Mouse (Mus musculus) ES-CJ7 (cell line): ENCODE results near the gene Wdr83os.

Source experiments
- DNase-seq: peaks from one replicate; pipeline ENCODE4 v3.0.0; 2011; ENCODE audit warnings: low read depth, low spot score

Wdr83os gene

DNA sequence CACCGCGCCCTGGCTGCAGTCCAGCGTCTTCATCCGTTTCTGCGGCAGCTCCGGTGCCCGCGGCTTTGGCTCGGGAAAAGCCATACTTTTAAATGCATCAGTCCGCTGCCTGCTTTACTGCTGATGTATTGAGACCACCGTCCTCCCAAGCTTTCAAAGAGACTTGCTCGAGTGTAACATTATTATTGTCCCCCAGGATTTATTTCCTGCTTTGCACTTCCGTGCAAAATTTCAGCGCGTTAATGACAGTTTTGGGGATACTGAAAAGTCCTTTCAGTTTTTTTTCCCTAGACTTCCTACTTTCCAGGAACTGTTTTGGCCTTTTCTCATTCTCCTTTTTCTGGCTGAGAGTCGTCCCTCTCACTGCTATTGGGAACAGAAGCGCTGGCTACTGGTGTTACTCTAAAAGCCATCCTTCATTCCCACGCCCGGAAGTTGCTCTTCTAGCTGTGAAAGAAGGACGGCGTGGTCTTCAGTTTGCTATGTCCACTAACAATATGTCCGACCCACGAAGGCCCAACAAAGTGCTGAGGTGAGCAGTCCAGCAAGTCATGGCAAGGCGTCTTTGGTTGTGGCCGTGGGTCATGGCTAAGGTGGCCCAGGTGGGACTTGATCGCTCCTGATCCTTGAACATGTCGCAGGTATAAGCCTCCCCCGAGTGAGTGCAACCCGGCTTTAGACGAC, at the start of gene Wdr83os:
TSS of gene Wdr83os (plus strand) at position 209 of the 684 bp plus-strand sequence.
- DNase-seq: peak; percentile 87

DNA sequence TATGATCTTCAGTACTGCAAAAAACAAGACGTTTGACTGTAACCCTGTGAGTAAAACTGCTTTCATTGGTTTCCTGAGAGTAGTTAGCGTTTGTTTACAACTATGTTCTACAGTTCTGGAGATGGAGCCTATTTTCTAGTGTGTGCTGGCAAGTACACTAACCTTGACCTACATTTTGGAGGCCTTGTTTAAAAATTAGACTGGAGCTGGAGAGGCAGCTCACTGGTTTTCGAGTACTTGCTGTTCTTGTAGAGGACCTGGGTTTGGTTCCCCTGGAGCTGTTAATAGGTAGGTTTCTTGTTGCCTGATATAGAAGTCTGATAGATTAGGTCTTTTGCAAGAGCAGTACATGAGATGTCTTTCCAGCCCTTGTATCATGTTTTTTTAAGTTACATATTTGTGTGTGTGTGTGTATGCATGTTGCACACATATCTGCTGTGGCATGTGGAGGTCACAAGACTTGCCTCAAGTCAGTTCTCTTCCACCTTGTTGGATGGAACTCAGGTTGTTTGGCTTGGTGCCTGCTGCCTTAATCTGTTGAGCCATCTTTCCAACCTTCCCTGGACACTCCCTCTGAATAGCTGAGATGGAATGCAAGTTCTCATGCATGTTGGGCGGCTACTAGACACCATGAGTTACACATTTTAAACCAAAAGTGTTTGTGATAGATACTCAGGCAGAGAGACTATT, 47.8 kb upstream of the Wdr83os start:
- no peak for DNase-seq

DNA sequence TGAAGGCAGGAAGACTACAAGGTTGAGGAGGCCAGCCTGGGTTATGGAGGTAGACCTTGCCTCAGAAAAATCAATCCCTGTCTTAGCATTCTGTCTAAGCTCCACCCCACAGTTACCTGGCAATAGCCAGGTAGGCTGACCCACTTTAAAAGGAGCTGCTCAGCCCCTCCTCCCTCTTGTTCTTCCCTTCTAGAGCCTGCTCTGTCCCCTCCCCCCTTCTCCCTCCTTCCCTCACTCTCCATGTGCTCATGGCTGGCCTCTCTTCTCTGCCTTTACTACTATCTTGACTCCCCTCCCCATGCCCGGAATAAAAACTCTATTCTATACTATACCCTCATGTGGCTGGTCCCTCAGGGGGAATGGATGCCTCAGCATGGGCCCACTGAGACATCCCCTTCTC, 46.7 kb upstream of the Wdr83os start:
- peak; percentile 72 for DNase-seq

DNA sequence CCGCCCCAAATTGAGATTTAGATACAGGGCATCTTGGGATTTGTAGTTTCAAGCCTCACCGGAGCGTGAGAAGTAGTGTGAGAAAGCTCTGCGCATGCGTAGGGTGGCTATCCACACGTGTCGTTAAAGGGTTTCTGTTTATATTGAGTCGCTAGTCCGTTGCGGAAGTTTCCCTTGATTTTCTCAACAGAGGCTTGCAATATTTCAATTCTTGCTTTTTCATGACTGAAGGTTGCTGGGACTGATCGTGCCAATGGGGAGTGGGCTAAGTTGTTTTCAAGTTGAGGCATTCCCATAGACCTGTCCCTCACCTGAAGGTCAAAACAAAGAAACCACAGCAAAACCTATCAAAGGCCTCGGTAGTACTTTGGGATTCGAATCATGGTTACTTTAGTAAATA, 45.8 kb upstream of the Wdr83os start:
- peak; percentile 98 for DNase-seq

DNA sequence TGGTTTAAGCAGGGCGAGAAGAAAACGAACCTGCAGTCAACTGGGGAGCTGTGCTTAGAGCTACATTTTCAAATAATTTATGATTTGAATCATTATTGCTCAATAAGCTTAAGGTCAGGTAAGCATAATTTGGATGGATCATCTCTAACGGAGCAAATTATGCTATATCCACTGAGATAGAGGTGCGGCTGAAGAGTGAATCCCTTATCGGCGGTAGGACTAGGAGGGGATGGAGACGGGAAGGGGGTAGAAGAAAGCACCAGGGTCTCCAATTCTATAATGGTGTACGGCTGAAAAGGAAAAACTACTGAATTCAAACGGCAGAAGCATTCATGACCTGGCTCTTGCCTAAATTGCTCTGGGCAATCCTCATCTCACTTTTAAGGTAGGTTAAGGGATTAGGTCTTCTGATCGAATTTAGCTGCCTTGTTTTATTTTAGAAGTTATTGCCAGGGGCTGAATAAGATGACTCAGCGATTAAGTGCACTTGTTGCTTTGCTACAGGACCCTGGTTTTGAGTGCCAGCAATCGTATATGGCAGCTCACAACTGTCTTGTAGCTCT, 45.3 kb upstream of the Wdr83os start:
- no peak for DNase-seq

DNA sequence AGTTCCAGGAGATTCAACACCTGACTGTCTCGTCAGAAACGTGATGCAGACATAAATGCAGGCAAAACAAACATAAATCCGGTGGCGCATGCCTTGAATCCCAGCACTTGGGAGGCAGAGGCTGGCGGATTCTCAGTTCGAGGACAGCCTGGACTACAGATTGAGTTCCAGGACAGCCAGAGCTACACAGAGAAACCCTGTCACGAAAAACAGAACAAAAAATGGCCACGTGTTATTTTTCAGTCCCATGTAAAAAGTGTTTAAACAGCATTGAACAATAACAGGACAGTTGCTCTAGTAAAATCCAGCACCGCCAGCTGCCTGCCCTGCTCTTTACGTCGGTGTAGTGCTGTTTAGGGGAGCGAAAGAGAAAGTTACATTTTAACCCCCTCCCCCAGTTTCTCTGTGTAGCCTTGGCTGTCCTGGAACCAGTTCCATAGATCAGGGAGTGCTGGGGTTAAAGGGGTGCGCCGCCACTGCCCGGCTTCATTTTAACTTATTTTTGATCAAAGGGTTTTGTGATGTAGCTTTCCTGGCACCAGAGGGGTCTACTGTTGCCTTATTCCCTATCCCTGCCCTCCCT, 44.7 kb upstream of the Wdr83os start:
- peak; percentile 42 for DNase-seq

DNA sequence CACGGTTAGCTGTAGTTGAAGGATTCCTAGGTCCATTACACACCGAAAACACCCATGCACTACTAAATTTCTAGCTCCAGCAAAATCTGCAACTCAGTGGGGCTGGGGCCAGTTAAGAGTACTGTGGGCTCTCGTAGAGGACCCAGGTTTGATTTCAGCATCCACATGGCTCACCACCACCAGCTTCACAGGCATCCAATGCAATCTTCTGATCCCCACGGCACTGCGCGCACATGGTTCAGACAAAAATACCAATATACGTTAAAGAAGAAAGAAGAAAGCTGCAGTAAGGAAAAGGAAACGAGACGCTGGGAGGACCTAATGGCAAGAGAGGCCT, 44.2 kb upstream of the Wdr83os start:
- no peak for DNase-seq

DNA sequence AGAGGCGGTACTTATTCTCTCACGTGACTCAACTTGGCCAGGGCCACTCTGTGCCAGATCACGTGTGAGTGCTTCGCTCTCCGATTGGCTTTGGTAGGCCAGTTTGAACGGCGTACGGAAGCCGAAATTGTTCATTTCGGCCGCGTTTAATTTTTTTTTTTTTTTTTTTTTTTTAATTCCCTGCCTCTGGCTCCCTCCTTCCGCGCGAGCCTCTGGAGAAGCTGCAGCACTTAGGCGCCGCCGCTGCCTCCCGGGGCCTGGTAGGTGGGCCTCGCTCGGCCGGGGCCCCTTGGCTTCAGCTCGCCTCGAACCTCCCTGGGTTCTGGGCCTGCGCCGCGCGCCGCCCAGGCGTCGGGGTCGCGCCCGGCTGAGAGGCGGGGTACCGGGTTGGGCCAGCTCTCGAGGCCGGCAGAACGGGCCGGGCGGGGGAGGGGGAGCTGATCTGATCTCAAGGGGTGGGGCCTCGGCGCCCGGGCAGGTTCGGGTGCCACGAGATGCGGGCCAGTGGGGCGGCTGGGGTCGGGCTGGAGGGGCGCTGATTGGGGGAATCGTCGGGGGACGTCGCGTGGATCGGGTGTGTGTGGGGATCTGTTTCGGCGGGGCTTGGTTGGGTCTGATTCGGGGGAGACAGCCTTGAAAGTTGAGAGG, 43.7 kb upstream of the Wdr83os start, which contains the start of gene Tnpo2:
TSS of gene Tnpo2 (plus strand) at position 198 of the 648 bp plus-strand sequence.
- DNase-seq: peak; percentile 100

DNA sequence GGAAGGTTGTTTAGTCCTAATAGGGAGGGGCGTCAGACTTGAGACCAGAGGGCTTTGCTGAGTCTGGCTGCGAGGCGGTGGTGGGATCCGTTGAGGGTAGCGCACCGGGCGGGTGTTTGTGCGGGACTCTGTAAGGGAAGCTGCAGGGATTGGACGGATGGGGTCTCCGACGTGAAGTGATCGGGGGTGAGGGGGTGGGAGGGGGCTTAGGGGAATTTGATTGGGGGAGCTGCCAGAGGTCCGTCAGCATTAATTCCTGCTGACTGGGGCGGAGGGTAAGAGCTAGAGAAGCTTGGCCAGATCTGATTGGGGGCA, 43.2 kb upstream of the Wdr83os start:
- peak; percentile 87 for DNase-seq

DNA sequence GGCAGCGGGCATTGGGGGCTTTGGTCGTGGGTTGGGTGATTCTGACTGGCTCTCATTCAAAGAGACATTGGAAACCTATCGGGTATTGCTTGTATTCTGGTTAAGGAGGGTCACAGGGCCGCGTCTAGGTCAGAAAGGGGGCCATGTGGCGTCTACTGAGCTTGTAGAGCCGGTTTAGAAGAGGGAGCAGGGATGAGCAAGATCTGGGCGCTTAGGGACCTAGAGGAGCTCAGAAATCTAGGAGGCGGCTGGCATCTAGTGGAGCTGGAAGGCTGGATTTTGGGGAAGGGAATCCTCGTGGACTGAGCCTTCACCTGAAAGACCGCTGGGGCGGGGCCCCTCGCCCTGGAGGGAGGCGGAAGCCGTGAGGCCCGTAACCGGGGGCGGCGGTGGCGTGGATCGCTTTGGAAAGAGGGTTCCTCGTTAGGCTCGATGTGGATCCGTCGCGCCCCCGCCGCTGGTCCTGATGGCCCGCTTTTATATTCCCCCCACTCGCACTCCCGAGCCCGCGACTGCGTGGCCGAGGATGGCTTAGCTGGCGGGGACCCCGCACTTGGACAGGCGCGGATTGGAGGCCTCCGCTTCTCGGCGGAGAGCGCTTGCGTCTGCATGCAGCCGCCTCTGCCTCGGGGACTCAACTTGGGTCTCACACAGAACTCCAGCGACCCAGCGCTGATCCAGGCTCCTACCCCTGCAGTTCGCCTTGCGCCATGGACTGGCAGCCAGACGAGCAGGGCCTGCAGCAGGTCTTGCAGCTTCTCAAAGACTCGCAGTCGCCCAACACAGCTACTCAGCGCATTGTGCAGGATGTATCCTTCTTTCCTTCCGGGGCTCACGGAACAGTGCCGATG, 42.6 kb upstream of the Wdr83os start:
- peak; percentile 44 for DNase-seq

DNA sequence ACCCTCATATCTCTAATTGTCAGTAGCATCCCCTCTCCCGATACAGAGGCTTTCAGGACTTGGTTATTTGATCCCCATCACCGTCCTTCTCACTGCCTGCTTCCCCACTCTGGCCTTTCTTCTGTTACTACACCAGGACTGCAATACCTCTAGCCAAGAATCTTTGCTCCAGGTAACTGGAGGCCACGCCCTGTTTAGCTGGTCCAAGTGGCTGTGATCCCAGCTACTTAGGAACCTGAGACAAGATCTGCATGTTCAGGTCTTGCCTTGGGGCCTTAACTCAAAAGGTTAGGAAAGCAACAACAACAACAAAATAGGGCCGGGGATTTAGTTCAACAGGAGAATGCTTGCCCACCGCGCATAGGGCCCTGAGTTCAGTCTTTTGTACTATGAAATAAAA, 36.9 kb upstream of the Wdr83os start:
- DNase-seq: no peak

DNA sequence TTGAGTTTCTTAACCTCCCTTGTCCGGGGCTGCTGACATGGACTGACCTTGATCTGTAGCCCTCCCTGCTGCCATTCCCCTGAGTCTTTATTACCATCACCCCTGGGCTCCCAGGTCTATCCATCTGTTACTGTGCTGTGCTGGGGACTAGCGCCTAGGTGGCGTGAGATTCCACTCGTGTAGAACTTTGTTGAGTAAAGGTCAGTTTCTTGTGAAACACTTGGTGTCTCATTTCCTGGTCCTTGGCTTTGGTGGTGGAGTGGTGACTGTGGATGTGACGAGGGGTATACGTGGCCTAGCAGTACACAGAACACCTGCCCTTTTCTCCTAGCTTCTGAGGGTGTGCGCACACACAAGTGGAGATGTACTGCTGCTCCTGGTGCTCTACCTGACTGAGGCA, 23.2 kb upstream of the Wdr83os start:
- peak; percentile 42 for DNase-seq

DNA sequence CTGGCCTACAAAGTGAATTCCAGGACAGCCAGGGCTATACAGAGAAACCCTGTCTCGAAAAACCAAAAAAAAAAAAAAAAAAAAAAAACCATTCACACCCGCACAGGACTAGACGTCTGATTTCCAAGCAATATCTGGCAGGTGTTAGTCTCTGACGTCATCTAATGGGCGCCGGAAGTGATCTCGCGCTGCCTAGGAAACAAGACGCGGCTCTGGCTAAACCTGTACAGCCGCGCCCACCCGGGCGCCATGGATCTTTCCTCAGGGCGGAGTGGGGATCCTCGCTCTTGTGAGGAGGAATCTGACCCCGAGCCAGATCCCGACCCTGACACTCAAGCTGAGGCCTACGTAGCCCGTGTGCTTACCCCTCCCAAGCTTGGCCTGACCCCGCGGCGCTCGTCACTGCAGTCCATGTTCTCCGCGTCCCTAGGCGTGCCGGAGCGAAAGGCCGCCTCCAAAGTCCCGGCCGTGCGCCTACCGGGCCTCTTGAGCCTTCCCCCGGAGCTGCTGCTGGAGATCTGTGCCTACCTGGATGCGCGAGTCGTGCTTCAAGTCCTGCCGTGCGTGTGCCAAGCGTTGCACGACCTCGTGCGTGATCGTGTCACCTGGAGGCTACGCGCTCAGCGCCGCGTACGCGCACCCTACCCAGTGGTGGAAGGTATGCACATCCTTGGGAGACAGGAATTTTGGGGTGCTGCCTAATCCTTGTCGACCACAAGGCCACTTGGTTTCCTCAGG, 20.5 kb upstream of the Wdr83os start, which contains the start of gene Fbxw9:
TSS of gene Fbxw9 (plus strand) at position 177 of the 738 bp plus-strand sequence.
- peak; percentile 95 for DNase-seq

DNA sequence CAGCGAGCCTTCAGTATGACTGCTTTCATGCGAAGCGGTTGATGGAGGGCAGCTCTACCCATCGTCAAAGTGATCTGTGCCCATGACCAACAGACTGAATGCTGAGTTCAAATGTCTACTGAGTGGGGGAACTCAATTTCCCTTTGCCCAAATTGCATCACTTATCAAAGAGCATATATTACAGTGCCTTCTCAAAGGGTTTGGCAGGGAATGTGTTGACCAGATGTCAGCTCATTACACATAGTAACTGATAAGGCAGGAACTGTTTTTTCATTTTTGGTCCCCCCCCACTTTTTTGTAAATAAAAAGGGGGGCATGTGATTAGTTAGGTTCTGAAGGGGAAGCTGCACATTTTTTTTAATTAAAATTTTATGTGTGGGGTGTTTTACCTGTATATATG, 17.9 kb upstream of the Wdr83os start:
- no peak for DNase-seq

DNA sequence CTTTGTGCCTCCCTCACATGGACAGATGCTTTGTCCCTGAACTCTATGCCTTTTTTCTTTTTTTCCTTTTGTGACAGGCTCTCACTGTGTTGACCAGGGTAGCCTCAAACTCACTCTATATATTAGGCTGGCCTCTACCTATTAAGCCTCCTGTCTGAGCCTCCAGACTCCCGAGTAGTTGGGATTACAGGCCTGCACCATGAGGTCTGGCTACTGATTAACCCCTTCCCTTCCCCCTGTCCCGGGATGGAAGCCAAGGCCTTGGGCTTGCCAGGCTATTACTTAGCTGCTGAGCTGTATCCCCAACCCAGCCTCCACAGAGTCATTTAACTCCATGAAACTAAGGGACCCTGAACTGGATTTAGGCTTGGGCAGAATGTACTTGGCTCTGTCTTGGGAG, 15.3 kb upstream of the Wdr83os start:
- no peak for DNase-seq

DNA sequence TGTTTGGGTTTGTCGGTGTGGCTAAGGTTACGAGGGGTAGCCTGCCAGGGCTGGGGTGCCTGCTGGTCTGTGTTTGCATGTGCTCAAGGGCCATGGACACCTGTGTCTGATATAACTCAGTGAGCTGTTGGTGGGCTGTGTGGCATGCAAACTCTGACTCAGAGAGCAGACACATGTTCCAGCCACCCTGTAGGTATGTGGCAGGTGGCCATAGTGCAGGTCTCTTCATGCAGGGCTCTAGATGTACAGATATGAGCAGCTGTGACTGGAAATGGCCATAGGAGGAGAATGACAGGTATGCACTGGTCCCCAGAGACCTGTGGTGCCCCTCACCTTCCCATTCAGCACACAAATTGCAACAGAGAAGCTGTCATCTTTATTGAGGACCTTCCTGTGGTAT, 13.4 kb upstream of the Wdr83os start:
- no peak for DNase-seq

DNA sequence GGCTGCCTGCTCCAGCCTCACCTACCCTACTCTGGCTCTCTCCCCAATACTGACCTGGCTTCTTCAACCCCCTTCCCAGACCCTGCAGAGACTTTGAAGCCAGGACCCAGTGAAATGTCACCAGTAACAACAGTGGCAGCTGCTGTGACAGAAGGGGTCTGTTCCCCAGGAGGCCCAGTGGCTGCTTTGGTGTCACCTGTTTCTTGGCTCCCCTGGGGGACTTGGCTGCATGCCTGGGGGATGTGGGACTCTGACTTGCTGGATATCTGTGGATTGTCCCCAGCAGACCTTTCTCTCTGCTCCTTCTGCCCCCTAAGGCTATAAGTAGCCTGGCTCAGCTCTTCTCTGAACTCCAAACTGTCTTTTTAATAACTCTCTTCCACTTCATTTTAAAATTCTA, 12.6 kb upstream of the Wdr83os start, which contains the start of gene Gm5741:
TSS of gene Gm5741 (minus strand) at position 1 of the 400 bp plus-strand sequence.
- DNase-seq: no peak

DNA sequence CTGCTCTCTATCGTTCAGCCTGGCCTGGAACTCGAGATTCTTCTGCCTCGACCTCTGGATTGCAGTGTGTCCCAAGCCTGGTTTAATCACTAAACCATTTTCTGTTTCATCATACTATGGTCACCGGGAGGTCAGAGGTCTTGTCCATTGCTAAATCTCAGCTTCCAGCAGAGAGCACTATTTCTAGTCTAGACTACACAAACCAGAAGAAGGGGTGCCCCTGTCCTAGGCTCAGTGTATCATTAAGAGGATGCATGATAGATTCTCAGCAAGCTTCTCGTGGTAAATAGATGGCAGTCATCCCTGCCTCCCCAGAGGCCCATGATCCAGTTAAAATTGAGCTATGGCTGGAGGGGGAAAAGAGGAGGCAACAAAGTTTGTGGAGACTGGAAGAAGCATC, 9.5 kb upstream of the Wdr83os start:
- DNase-seq: peak; percentile 51

DNA sequence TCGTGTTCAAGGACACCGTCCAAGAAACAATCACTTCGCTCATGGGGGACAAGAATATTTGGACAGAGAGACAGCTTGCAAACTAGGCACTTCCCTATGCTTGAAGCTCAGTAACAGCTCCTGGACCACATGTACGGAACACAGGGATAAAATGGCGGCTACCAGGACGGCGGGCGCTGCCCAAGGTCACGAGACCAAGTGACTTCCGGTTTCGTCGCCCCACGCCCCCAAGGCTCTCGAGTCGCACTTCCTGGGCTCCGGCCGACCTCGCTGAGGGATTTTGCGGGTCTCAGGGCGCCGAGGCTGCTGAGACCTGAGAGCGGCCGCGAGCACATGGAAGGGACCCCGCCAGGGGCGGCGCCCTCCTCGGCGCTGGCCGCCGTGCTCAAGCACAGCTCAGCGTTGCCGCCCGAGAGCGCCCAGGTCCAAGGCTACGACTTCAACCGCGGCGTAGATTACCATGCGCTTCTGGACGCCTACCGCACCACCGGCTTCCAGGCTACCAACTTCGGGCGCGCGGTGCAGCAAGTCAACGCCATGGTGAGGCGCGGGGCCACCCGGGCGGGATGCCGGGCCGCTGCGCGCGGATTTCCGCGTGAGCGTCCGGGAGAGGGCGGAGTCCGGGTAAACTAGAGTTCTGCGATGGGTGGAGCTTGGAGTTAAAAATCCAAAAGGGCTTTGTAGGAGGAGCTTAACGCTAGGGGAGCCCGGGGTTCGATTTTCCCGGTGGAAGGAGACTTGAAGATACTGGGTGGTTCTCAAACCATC, 8.8 kb upstream of the Wdr83os start, which contains the start of gene Dhps:
TSS of gene Dhps (plus strand) at position 244 of the 768 bp plus-strand sequence.
- peak; percentile 97 for DNase-seq
